Mouse (Mus musculus) hematopoietic stem cell, adult 5-6 weeks (primary cell): Measurements from ENCODE around the gene Wwox. TPM values are rescaled to one million over a fixed set of nuclear protein-coding genes. Genes with fewer than 3 reads are reported as not detected.

Source experiments
- ATAC-seq, 2 experiments: fragments of 125-278 bp in 1 of 2; replicated peaks in 1 of 2; 2 replicates each; pipeline ENCODE4 v1.8.0; 2016 to 2017; ENCODE audit warnings: inconsistent platforms in 2 of 2, mild to moderate bottlenecking in 2 of 2, moderate number of reproducible peaks in 2 of 2, low read depth in 1 of 2, moderate TSS enrichment in 1 of 2; ENCODE audit not compliant: low FRiP score in 2 of 2, poor library complexity in 2 of 2, severe bottlenecking in 2 of 2, insufficient read depth in 1 of 2, low TSS enrichment in 1 of 2
- total RNA-seq: library from RNA; stranded (forward); fragments of 172-1452, 232-1000 nt; gene quantifications from 2 replicates; pipeline ENCODE4 v1.2.3, GENCODE M21; 2017

Wwox gene
- total RNA-seq, 1 experiment from 2014 or later = 15.0 TPM

GRCm38 (mm10) chr8:115007280-115007679, 567.8 kb downstream of the Wwox start:
- no peak for ATAC-seq

- ATAC-seq = no peak
Observed at GRCm38 (mm10) chr8:115008624-115009620, 569.5 kb downstream of the Wwox start.

GRCm38 (mm10) chr8:115009897-115010768, 570.7 kb downstream of the Wwox start:
- ATAC-seq = no peak

GRCm38 (mm10) chr8:115010769-115011073, 571.3 kb downstream of the Wwox start:
- no peak for ATAC-seq

GRCm38 (mm10) chr8:115019661-115020060, 580.2 kb downstream of the Wwox start:
- ATAC-seq = no peak

- ATAC-seq = no peak
Observed at GRCm38 (mm10) chr8:115021731-115022130, 582.3 kb downstream of the Wwox start.

- ATAC-seq = no peak
Observed at GRCm38 (mm10) chr8:115024062-115024461, 584.6 kb downstream of the Wwox start.

- ATAC-seq = no peak
Observed at GRCm38 (mm10) chr8:115025390-115026098, 586.1 kb downstream of the Wwox start.

GRCm38 (mm10) chr8:115026201-115026600, 586.7 kb downstream of the Wwox start:
- no peak for ATAC-seq

GRCm38 (mm10) chr8:115033194-115033593, 593.7 kb downstream of the Wwox start:
- ATAC-seq = no peak; a peak in 1 of 4 replicates

GRCm38 (mm10) chr8:115036016-115036415, 596.6 kb downstream of the Wwox start:
- ATAC-seq = no peak

GRCm38 (mm10) chr8:115038426-115038825, 599.0 kb downstream of the Wwox start:
- ATAC-seq = no peak

GRCm38 (mm10) chr8:115045746-115046145, 606.3 kb downstream of the Wwox start:
- no peak for ATAC-seq

- ATAC-seq = no peak
Observed at GRCm38 (mm10) chr8:115046496-115046895, 607.0 kb downstream of the Wwox start.

- ATAC-seq = no peak
Observed at GRCm38 (mm10) chr8:115058193-115058835, 618.9 kb downstream of the Wwox start.

GRCm38 (mm10) chr8:115063623-115064022, 624.2 kb downstream of the Wwox start:
- ATAC-seq = no peak

- ATAC-seq = no peak
Observed at GRCm38 (mm10) chr8:115064691-115065090, 625.2 kb downstream of the Wwox start.
